Mouse (Mus musculus): Measurements from ENCODE around the gene Cul9. TPM values are rescaled to one million over a fixed set of nuclear protein-coding genes. Genes with fewer than 3 reads are reported as not detected.

The Cul9 gene
- total RNA-seq, 2 experiments from 2014 or later, result 13.8 to 18.8 TPM

DNA sequence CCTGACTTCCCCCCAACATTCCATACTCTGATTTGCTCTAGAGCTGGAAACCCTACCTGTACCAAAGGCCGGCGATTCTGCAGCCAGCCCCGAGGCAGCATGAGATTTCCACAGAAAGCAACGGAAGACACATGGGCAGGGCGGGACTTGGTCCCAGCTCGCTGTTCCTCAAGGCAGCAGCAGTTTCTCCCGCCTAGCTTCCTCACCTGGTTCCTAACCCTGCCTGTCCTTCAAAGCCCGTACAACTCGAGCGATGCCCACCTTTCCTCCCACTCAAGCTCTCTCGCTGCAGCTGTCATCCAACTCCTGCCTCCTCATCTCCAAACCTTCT, 8.4 kb upstream of the Cul9 start:
- intact Hi-C loops (cut with DNase I), result loop anchor here (10.0 kb wide), 1 partner anchor 150 kb away; the partner anchor contains the start of gene Ppp2r5d
- DNase-seq, result peak; percentile 56 to 59

DNA sequence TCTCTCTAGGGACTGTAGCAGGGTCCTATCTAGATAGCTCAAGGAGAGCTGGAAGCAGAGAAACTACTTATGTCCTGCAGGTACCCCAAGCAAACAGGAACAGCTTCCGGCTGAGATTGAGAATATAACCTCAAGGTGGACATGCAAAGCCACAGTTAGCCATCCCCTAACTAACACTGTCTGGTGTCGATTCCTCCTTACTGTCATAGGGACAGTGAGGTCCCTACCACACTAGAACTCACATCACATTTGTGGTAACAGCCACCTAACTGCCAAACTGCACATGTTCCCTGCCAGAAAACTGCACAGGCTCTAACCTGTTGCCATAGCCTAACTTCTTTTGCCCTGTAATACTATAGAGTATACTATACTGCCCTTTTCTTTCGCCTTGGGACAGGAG, 7.7 kb upstream of the Cul9 start:
- DNase-seq, result peak in 1 of 2 experiments; percentile 45
- intact Hi-C loops (cut with DNase I), result loop anchor here (10.0 kb wide), 1 partner anchor 151 kb away; the partner anchor contains the start of gene Ppp2r5d

GRCm38 (mm10) chr17:46553469-46553868, 7.3 kb upstream of the Cul9 start:
- intact Hi-C loops (cut with DNase I), result loop anchor here (10.0 kb wide), 1 partner anchor 151 kb away; the partner anchor contains the start of gene Ppp2r5d
- DNase-seq, result peak in 1 of 2 experiments; percentile 47

- peak; percentile 96 for DNase-seq
- intact Hi-C loops (cut with DNase I), result loop anchor here (10.0 kb wide), 1 partner anchor 152 kb away; the partner anchor contains the start of gene Ppp2r5d
These were observed 6.7 kb upstream of the Cul9 start for GRCm38 (mm10) chr17:46552841-46553423.

DNA sequence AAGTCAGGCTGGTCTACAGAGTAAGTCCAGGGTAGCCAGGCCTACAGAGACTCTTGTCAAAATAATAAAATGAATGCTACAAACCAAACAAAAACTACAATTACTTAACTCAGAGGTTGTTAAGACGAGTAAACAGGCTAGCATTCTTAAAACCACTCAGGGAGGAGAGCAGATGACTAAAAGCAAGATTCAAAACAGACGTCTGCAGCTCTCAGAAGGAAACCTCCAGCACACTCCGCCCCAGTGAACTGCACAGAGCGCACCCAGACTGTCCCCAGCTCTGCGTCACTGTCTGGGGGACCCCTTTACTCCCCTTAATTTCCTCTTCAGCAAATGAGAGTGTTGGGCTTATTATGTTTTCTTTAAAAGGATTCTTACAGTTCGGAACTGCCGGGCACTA, 6.0 kb upstream of the Cul9 start:
- intact Hi-C loops (cut with DNase I), result loop anchor here (10.0 kb wide), 1 partner anchor 153 kb away; the partner anchor contains the start of gene Ppp2r5d
- no peak for DNase-seq

- intact Hi-C loops (cut with DNase I), result loop anchor here (2.0 to 10.0 kb wide), 2 partner anchors 23 to 153 kb away; partner anchors contain the start of gene Ppp2r5d
- DNase-seq, result peak; percentile 41 to 56
These were observed 5.2 kb upstream of the Cul9 start for GRCm38 (mm10) chr17:46551369-46551768.

GRCm38 (mm10) chr17:46550904-46551303, 4.7 kb upstream of the Cul9 start:
- intact Hi-C loops (cut with DNase I), result loop anchor here (2.0 to 10.0 kb wide), 2 partner anchors 22 to 154 kb away; partner anchors contain the start of gene Ppp2r5d
- no peak for DNase-seq

GRCm38 (mm10) chr17:46549642-46550041, 3.5 kb upstream of the Cul9 start:
- DNase-seq, result no peak
- intact Hi-C loops (cut with DNase I), result loop anchor here (2.0 to 10.0 kb wide), 2 partner anchors 21 to 155 kb away; partner anchors contain the start of gene Ppp2r5d

- DNase-seq, result peak in 1 of 2 experiments; percentile 62
These were observed 3.0 kb upstream of the Cul9 start for GRCm38 (mm10) chr17:46549193-46549592.

DNA sequence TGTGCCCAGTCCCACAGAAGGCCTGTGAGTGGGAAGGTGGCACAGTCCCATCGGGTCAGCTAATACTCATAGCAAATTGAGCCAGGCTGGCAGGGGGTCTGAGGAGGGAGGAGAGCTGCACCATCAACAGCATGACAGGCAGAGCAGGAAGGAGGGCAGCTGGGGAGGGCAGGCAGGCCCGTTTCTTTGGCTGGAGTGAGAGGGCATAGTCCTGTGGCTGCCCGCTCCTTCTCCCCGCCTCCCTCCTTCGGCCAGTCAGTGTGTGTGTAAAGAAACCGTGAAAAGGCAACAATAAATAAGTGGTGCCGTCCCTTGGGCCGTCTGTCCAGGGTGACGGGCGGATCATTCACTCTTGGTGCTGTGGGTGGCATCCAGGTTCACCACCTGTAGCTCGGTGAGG, 2.6 kb upstream of the Cul9 start:
- intact Hi-C loops (cut with DNase I), result no loop called here
- no peak for DNase-seq

More at GRCm38 (mm10) chr17:46549193-46549592, 3.0 kb upstream of the Cul9 start:
- intact Hi-C loops (cut with DNase I), result no loop called here

DNA sequence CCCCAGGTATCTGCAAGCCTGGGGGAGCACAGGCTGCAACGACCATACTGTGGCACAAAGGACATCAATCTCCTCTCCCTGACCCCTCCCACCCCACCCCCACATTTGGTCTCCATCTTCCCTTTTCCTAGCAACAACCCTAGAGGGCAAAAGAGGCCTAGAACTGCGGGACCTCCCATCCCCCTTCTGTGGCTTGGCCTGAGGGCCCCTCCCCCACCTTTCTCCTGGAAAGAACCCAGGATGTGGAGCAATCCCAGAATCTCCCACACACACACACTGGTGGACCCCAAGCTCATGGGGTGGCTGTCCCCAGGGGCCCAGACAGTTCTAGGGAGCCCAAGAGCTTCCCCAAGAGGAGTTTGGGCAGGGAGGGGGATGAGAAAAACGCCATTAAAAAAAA, 1.7 kb upstream of the Cul9 start:
- DNase-seq, result no peak
- intact Hi-C loops (cut with DNase I), result no loop called here

- peak in 1 of 2 experiments; percentile 22 for DNase-seq
- intact Hi-C loops (cut with DNase I), result no loop called here
These were observed 807 bp upstream of the Cul9 start for GRCm38 (mm10) chr17:46546995-46547394.

GRCm38 (mm10) chr17:46546591-46546990, 403 bp upstream of the Cul9 start:
- DNase-seq, result no peak
- intact Hi-C loops (cut with DNase I), result no loop called here

DNA sequence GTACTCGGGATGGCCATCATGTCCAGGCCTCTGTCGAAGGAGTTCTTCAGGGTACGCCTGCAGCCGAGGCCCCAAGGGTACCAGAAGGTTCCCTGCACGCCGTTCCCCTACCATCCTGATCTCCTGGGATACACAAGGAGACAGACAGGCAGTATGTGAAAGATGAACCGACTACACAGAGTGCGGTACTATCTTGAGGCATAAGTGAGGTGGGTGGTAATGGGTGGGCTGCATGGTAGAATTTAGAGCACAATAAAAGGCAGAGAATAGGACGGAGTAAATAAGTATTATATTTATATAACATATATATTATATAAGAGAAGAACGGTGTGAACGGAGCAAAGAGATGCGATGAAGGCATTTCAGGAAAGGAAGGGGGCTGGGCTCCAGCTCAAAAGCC, 2.5 kb downstream of the Cul9 start:
- DNase-seq, result no peak
- intact Hi-C loops (cut with DNase I), result no loop called here

DNA sequence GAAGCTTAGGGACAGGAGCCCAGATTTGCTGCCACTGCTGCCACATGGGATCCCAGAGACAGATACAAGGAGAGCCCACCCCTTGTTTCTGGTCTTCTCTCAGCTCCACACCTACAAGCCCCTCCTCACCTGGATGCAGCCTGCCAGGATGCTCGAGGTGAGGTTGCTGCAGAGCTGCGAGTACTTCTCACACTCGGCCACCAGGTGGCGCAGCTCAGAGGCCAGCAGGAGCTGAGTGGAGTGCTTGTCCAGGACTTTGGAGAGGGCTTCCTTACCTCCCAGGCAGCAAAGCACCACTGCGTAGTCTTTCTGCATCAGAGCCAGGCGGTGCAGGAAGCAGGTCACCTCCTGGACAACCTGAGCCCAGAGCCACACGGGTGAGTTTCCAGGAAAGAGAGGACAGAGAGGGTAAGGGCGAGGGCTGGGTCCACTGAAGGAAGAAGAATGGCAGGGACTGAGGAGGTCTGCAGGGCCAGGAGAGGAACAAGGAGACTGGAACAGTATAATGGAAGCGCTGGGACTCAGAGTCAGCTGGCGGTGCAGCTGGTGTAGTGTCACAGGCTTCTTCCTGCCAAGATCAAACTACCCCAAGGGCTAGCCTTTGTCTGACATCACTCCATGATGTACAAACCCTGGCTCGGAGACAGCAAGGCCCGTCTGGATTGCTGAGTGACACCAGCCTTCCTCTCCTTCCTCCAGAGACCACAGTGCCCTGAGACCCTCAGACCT, 20.4 kb downstream of the Cul9 start:
- intact Hi-C loops (cut with DNase I), result loop anchor here (1.0 to 5.0 kb wide), 3 partner anchors 64 to 192 kb away; no protein-coding TSS in a partner anchor
- DNase-seq, result peak; percentile 82 to 88

DNA sequence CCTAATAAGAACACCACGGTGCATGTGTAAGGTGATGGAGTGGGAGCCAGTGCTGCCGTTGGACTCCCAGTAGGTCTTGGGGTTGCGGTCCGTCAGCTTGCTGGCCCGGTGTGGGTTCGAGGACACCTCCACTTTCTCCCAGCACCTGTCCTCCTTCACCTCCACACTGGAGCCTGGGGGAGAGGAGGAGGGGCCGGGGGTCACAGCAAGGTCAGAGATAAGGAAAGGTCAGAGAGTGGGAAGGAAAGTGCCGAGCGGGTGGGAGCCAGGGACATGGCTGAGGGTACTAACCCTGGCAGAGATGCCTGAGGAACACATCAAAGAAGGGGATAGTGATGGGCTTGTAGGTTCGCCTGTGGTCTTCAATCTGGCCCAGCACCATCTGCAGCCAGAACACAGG, 21.1 kb downstream of the Cul9 start:
- DNase-seq, result no peak

DNA sequence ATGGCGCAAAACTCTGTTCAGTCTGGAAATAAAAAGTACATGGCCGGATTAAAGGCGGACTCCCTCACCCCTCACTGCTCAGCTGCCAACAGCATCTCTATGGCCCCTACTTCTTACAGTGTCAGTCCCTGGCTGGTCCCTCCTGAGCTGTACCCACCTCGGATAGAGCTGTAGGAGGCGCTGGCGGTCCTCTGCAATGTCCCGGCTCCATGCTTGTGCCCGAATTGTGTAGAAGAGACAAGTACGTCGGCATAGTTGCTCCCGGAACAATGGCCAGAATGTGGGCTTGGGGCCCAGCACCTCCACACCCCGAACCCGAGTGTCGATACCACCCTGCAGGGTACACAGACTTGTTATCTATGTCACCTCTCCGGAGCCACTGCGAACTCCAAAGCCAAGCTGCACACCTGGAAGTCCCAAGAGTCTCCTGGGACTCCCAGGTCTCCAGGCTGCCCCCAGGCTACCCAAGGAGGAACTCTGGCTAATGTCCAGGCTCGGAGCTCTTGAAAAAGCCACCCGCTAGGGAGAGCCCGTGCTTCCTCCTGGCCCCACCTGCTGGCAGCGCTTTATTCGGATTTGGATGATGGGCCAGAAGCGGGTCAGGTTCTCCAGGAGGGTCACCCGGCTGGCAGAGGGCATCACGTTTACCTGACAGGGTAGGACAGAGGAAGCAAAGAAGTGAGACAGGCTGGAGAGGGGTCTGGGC, 24.1 kb downstream of the Cul9 start:
- DNase-seq, result no peak
- intact Hi-C loops (cut with DNase I), result loop anchor here (5.0 kb wide), 1 partner anchor 205 kb away; the partner anchor contains the start of gene Gnmt

More for the DNA sequence above, 21.1 kb downstream of the Cul9 start:
- intact Hi-C loops (cut with DNase I), result loop anchor here (1.0 to 5.0 kb wide), 3 partner anchors 64 to 192 kb away; no protein-coding TSS in a partner anchor

DNA sequence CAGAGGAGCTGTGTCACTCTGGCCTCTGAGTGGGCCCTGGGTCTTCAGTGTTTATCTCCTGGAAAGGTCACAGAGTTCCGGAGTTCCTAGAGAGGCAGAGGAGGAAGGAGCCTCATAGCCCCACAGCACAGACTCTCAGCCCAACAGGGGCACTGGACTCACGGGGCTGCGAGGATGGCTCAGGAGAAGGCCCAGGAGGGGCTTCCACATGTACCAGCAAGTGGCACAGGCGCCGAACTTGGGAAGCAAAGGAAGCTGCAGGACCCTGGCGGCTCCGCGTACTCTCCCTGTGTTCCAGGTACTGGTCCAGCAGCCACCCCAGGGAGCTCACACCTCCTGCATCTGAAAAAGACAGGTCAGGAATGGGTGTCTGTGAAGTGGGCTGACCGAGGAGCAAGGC, 25.0 kb downstream of the Cul9 start:
- intact Hi-C loops (cut with DNase I), result loop anchor here (5.0 kb wide), 1 partner anchor 206 kb away; the partner anchor contains the start of gene Gnmt
- no peak for DNase-seq

DNA sequence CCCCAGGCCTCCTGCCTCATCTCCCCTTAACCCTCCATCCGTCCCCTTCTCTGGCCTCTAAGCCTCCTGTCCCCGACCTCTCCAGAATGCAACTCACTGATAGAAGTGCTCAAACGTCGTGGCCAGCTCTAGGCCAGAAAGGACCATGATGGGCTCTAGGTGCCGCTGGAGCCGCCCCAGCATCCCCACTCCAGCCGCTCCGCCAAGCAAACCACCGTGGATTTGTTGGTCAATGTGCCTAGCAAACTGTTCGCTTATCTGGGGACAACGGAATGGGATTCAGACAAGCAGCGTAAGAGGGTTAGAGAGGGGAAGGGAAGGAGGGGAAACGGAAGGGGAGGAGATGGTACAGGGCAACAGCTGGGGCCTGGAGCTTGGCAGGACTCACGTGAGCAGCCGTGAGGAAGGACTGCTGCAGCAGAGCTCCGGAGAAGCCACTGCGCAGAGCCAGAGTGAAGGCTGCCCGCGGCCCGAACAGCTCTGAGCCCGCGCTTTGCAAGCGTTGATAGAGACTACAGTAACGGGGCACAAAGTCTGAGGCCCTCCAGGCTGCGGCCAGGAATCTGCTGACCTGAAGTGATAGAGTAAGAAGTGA, 25.7 kb downstream of the Cul9 start:
- no peak for DNase-seq
- intact Hi-C loops (cut with DNase I), result loop anchor here (5.0 kb wide), 1 partner anchor 207 kb away; the partner anchor contains the start of gene Gnmt

GRCm38 (mm10) chr17:46519971-46520370, 26.2 kb downstream of the Cul9 start:
- no peak for DNase-seq
- intact Hi-C loops (cut with DNase I), result loop anchor here (5.0 kb wide), 1 partner anchor 207 kb away; the partner anchor contains the start of gene Gnmt
